Mouse (Mus musculus) stomach, postnatal 0 days (tissue): ENCODE measurements around the gene Gtpbp10. TPM values are rescaled to one million over a fixed set of nuclear protein-coding genes. Genes with fewer than 3 reads are reported as not detected.

Experiments used
- ATAC-seq: fragments of 200-750 bp; cut with Nextera tagmentation; 2 replicates; pipeline ENCODE4 v1.8.0; 2017; ENCODE audit not compliant: low FRiP score, low TSS enrichment
- DNase-seq: peaks from one replicate; pipeline ENCODE4 v3.0.0-alpha.2; 2016; ENCODE audit warnings: low spot score
- H3K27ac ChIP-seq: fragments of 300-500 bp; sonication (generic); replicated peaks from 2 replicates; pipeline ENCODE4 v1.5.1; 2014; ENCODE audit warnings: mild to moderate bottlenecking, control low read depth
- H3K27me3 ChIP-seq: fragments of 300-500 bp; sonication (generic); 2 replicates; pipeline ENCODE4 v1.6.1; 2014; ENCODE audit warnings: low read length; ENCODE audit not compliant: control insufficient read depth, insufficient read depth
- H3K36me3 ChIP-seq: fragments of 300-500 bp; sonication (generic); 2 replicates; pipeline ENCODE4 v1.6.1; 2014; ENCODE audit warnings: low read length, mixed read lengths; ENCODE audit not compliant: control insufficient read depth, insufficient read depth
- H3K4me1 ChIP-seq: fragments of 300-500 bp; sonication (generic); replicated peaks from 2 replicates; pipeline ENCODE4 v1.6.1; 2014; ENCODE audit warnings: antibody characterized with exemption; ENCODE audit not compliant: control insufficient read depth, insufficient read depth
- H3K4me2 ChIP-seq: fragments of 300-500 bp; sonication (generic); replicated peaks from 2 replicates; pipeline ENCODE4 v1.6.1; 2014; ENCODE audit warnings: low read depth, mild to moderate bottlenecking, control low read depth, moderate library complexity
- H3K4me3 ChIP-seq: fragments of 300-500 bp; sonication (generic); 2 replicates; pipeline ENCODE4 v1.5.1; 2014; ENCODE audit warnings: low read depth, low read length, control low read depth
- H3K9ac ChIP-seq: fragments of 300-500 bp; sonication (generic); 2 replicates; pipeline ENCODE4 v1.6.1; 2014; ENCODE audit warnings: mild to moderate bottlenecking, low read length, control low read depth, mixed read lengths
- H3K9me3 ChIP-seq: fragments of 300-500 bp; sonication (generic); 2 replicates; pipeline ENCODE4 v1.6.1; 2016; ENCODE audit warnings: low read length; ENCODE audit not compliant: control insufficient read depth
- CTCF ChIP-seq: IDR thresholded peaks from 2 replicates; pipeline ENCODE4 v1.5.1; 2016; ENCODE audit warnings: antibody characterized with exemption, low read depth, mild to moderate bottlenecking, moderate library complexity
- EP300 ChIP-seq: optimal IDR thresholded peaks from 2 replicates; pipeline ENCODE3; 2016; ENCODE audit warnings: antibody characterized with exemption
- WGBS: fragments of 180-500 bp; shearing (Covaris S2); extraction: QIAGEN DNeasy Blood & Tissue Kit; methylation state at CpG from one replicate; pipeline ENCODE4 v1.1.7; 2014; 5-methylcytosine and 5-hydroxymethylcytosine counted together
- polyA plus RNA-seq: library from polyadenylated mRNA; unstranded; fragments of >200 nt; fragmentation: Nextera tagmentation; extraction: Ambion mirVana; gene quantifications from 2 replicates; pipeline ENCODE4 v1.2.1, GENCODE M21; 2015

Gtpbp10 gene
- polyA plus RNA-seq, 1 experiment from 2014 or later = 12.6 TPM

- peak; percentile 65; the same call in 1 of the 2 replicates for ATAC-seq
Measured at GRCm38 (mm10) chr5:5507701-5508225, 51.6 kb downstream of the Gtpbp10 start.

GRCm38 (mm10) chr5:5504456-5504855 is 54.9 kb downstream of the Gtpbp10 start:
- Histone ChIP-seq H3K4me3 (no peak overlapping the region), H3K27me3 (no peaks in the 10 kb centered on the region), H3K4me1 (no peaks in the 10 kb centered on the region), H3K9me3 (no peaks in the 10 kb centered on the region), H3K36me3 (no peaks in the 10 kb centered on the region; the same call in 1 of the 2 replicates), H3K4me2 (no peak overlapping the region), H3K27ac (no peak overlapping the region), H3K9ac (no peak overlapping the region)
- no peak for ATAC-seq
- no peak for DNase-seq
- TF ChIP-seq CTCF (no peak), EP300 (no peak)
- 86% methylated on average over 13 of the region's 13 CpGs for WGBS

More at GRCm38 (mm10) chr5:5507701-5508225, 51.6 kb downstream of the Gtpbp10 start:
- H3K27me3 ChIP-seq = no peaks in the 10 kb centered on the region
- 53% methylated on average over 20 of the region's 20 CpGs for WGBS
- no peak overlapping the region for H3K4me2 ChIP-seq
- DNase-seq = peak; percentile 73
- H3K36me3 ChIP-seq = no peaks in the 10 kb centered on the region; the same call in 1 of the 2 replicates
- no peaks in the 10 kb centered on the region for H3K4me1 ChIP-seq
- H3K9ac ChIP-seq = no peak overlapping the region
- no peaks in the 10 kb centered on the region for H3K9me3 ChIP-seq
- no peak overlapping the region for H3K27ac ChIP-seq
- TF ChIP-seq EP300 = no peak
- peak; percentile 81 for TF ChIP-seq CTCF
- no peak overlapping the region for H3K4me3 ChIP-seq

GRCm38 (mm10) chr5:5503381-5503780 is 56.0 kb downstream of the Gtpbp10 start:
- TF ChIP-seq EP300 = no peak
- TF ChIP-seq CTCF = no peak
- 53% methylated on average over 4 of the region's 4 CpGs for WGBS

GRCm38 (mm10) chr5:5501583-5501982 is 57.8 kb downstream of the Gtpbp10 start:
- no peak for TF ChIP-seq CTCF
- TF ChIP-seq EP300 = no peak
- H3K27me3 ChIP-seq = no peaks in the 10 kb centered on the region
- no peak for ATAC-seq
- H3K4me3 ChIP-seq = no peak overlapping the region
- no peaks in the 10 kb centered on the region; the same call in 1 of the 2 replicates for H3K36me3 ChIP-seq
- H3K9ac ChIP-seq = no peak overlapping the region
- WGBS = 65% methylated on average over 2 of the region's 2 CpGs
- H3K9me3 ChIP-seq = no peaks in the 10 kb centered on the region
- H3K4me2 ChIP-seq = no peak overlapping the region
- H3K27ac ChIP-seq = no peak overlapping the region
- DNase-seq = no peak
- H3K4me1 ChIP-seq = no peaks in the 10 kb centered on the region

More at GRCm38 (mm10) chr5:5503381-5503780, 56.0 kb downstream of the Gtpbp10 start:
- Histone ChIP-seq H3K4me3 (no peak overlapping the region), H3K27ac (no peak overlapping the region), H3K4me2 (no peak overlapping the region), H3K9me3 (no peaks in the 10 kb centered on the region), H3K9ac (no peak overlapping the region), H3K4me1 (no peaks in the 10 kb centered on the region), H3K27me3 (no peaks in the 10 kb centered on the region), H3K36me3 (no peaks in the 10 kb centered on the region; the same call in 1 of the 2 replicates)
- ATAC-seq (no peak), DNase-seq (no peak)

- 53% methylated on average over 3 of the region's 3 CpGs for WGBS
Measured at GRCm38 (mm10) chr5:5496393-5496792, 62.9 kb downstream of the Gtpbp10 start.

GRCm38 (mm10) chr5:5495042-5495441 is 64.3 kb downstream of the Gtpbp10 start:
- TF ChIP-seq EP300 (no peak), CTCF (0 out of 2 replicates have a peak, but pooled peaks have one; percentile 2)
- Histone ChIP-seq H3K27me3 (no peaks in the 10 kb centered on the region), H3K4me2 (no peak overlapping the region; the same call in 1 of the 2 replicates), H3K27ac (no peak overlapping the region), H3K9ac (no peak overlapping the region), H3K9me3 (no peaks in the 10 kb centered on the region), H3K36me3 (no peaks in the 10 kb centered on the region), H3K4me3 (no peak overlapping the region), H3K4me1 (no peaks in the 10 kb centered on the region)
- ATAC-seq (peak; percentile 81), DNase-seq (no peak)
- 65% methylated on average over 4 of the region's 4 CpGs for WGBS

More at GRCm38 (mm10) chr5:5496393-5496792, 62.9 kb downstream of the Gtpbp10 start:
- no peaks in the 10 kb centered on the region for H3K9me3 ChIP-seq
- ATAC-seq = no peak
- no peaks in the 10 kb centered on the region for H3K27me3 ChIP-seq
- no peak overlapping the region for H3K4me3 ChIP-seq
- TF ChIP-seq CTCF (no peak), EP300 (no peak)
- H3K4me2 ChIP-seq = no peak overlapping the region
- no peak for DNase-seq
- H3K27ac ChIP-seq = no peak overlapping the region
- H3K36me3 ChIP-seq = no peaks in the 10 kb centered on the region
- no peaks in the 10 kb centered on the region for H3K4me1 ChIP-seq
- H3K9ac ChIP-seq = no peak overlapping the region
